Mouse (Mus musculus) forebrain, embryonic 13.5 days (tissue): Measurements from ENCODE around the gene Astl. TPM values are rescaled to one million over a fixed set of nuclear protein-coding genes. Genes with fewer than 3 reads are reported as not detected.

ENCODE experiments used
- ATAC-seq: fragments of 200-750 bp; cut with Nextera tagmentation; 2 replicates; pipeline ENCODE4 v1.8.0; 2017
- H3K27ac ChIP-seq: fragments of 300-500 bp; sonication (generic); 2 replicates; pipeline ENCODE4 v1.5.1; 2015; ENCODE audit warnings: inconsistent platforms, mild to moderate bottlenecking, moderate library complexity
- H3K27me3 ChIP-seq: fragments of 300-500 bp; sonication (generic); 2 replicates; pipeline ENCODE4 v1.6.1; 2015; ENCODE audit warnings: mild to moderate bottlenecking, inconsistent platforms
- H3K36me3 ChIP-seq: fragments of 300-500 bp; sonication (generic); 2 replicates; pipeline ENCODE4 v1.6.1; 2015; ENCODE audit warnings: mild to moderate bottlenecking, inconsistent platforms; ENCODE audit not compliant: poor library complexity, severe bottlenecking
- H3K4me1 ChIP-seq: fragments of 300-500 bp; sonication (generic); 2 replicates; pipeline ENCODE4 v1.6.1; 2015; ENCODE audit warnings: inconsistent platforms
- H3K4me2 ChIP-seq: fragments of 300-500 bp; sonication (generic); 2 replicates; pipeline ENCODE4 v1.6.1; 2015; ENCODE audit warnings: inconsistent platforms, mild to moderate bottlenecking, moderate library complexity
- H3K4me3 ChIP-seq: fragments of 300-500 bp; sonication (generic); 2 replicates; pipeline ENCODE4 v1.5.1; 2015; ENCODE audit warnings: mild to moderate bottlenecking, inconsistent platforms
- H3K9ac ChIP-seq: fragments of 300-500 bp; sonication (generic); 2 replicates; pipeline ENCODE4 v1.6.1; 2015; ENCODE audit warnings: mild to moderate bottlenecking, inconsistent platforms
- H3K9me3 ChIP-seq: fragments of 300-500 bp; sonication (generic); replicated peaks from 2 replicates; pipeline ENCODE4 v1.6.1; 2016; ENCODE audit warnings: inconsistent platforms
- WGBS: fragments of 180-500 bp; shearing (Covaris S2); methylation state at CpG from one replicate; pipeline ENCODE4 v1.1.7; 2015; 5-methylcytosine and 5-hydroxymethylcytosine counted together
- polyA plus RNA-seq: library from polyadenylated mRNA; unstranded; fragments of >200 nt; fragmentation: Nextera tagmentation; extraction: Ambion mirVana; gene quantifications from 2 replicates; pipeline ENCODE4 v1.2.1, GENCODE M21; 2015

Gene Astl
- polyA plus RNA-seq, 1 experiment from 2014 or later: not detected

GRCm38 (mm10) chr2:127332807-127333570, 5.5 kb upstream of the Astl start:
- Histone ChIP-seq H3K9me3 (no peaks in the 10 kb centered on the region), H3K4me1 (peaks cover 11% of the 10 kb centered on the region; the same call in 1 of the 2 replicates), H3K9ac (no peak overlapping the region), H3K4me2 (no peak overlapping the region), H3K27me3 (peaks cover 43% of the 10 kb centered on the region), H3K36me3 (no peaks in the 10 kb centered on the region), H3K27ac (no peak overlapping the region), H3K4me3 (no peak overlapping the region)
- ATAC-seq: no peak
- 83% methylated on average over 14 of the region's 14 CpGs for WGBS

DNA sequence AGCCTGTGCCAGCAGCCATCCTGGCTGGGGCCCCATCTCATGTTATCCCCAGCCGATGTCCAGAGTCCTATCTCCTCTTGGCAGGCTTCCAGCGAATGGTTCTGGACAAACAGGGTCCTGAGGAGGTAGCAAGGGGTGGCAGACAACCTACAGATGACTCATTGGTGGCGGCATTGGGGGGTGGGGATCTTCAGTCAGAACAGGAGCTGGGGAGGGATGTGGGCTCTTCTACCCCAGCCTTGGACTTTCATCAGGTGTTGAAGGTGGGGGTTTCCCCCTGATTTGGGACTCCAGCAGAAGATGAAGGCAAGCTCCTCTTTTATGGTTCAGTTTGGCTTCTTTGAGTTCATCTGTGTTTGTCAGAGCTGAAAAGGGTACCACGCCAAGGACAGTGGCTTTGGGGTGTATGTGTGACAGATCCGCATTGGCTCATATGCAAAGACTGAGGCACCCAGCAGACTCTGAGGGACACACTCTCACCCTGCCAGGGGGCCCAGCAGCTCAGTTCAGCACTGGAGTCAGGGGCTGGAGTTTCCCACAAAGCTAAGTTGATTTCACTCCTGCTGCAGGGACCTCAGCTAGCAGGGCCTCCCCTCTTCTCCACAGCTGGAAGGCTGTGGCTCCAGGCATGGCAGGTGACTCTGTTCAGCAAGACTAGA, 4.4 kb upstream of the Astl start:
- H3K9ac ChIP-seq: no peak overlapping the region
- H3K36me3 ChIP-seq: no peaks in the 10 kb centered on the region
- H3K4me2 ChIP-seq: no peak overlapping the region
- no peak for ATAC-seq
- 77% methylated on average over 5 of the region's 5 CpGs for WGBS
- peaks cover 11% of the 10 kb centered on the region; the same call in 1 of the 2 replicates for H3K4me1 ChIP-seq
- no peak overlapping the region for H3K4me3 ChIP-seq
- H3K9me3 ChIP-seq: no peaks in the 10 kb centered on the region
- peaks cover 51% of the 10 kb centered on the region for H3K27me3 ChIP-seq
- H3K27ac ChIP-seq: no peak overlapping the region

DNA sequence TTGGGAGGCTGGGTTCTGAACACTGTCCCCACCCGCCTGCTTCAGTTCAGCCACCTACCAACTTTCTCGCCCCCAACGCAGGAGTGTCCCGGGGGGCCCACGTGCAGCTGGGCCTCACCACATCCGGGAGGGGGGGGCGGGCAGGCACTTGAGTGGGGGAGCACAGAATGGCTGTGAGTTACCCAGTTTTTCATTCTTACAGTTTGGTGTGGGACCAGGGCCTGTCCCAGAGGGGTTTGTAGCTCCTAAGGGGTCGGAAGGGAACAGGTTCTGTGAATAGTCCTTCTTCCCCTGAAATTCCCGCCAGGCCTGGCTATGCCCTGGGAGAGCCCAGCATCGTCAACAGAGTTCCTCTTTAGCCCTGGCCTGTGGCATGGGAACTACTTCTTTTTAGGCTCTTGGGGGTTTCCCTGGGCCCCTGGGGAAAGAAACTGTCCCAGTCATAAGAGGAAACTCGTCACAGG, 3.3 kb upstream of the Astl start:
- no peak for ATAC-seq
- Histone ChIP-seq H3K27me3 (peaks cover 57% of the 10 kb centered on the region), H3K4me2 (no peak overlapping the region), H3K9ac (no peak overlapping the region), H3K27ac (no peak overlapping the region), H3K36me3 (no peaks in the 10 kb centered on the region), H3K9me3 (no peaks in the 10 kb centered on the region), H3K4me1 (peaks cover 11% of the 10 kb centered on the region; the same call in 1 of the 2 replicates), H3K4me3 (no peak overlapping the region)
- 48% methylated on average over 11 of the region's 11 CpGs for WGBS

DNA sequence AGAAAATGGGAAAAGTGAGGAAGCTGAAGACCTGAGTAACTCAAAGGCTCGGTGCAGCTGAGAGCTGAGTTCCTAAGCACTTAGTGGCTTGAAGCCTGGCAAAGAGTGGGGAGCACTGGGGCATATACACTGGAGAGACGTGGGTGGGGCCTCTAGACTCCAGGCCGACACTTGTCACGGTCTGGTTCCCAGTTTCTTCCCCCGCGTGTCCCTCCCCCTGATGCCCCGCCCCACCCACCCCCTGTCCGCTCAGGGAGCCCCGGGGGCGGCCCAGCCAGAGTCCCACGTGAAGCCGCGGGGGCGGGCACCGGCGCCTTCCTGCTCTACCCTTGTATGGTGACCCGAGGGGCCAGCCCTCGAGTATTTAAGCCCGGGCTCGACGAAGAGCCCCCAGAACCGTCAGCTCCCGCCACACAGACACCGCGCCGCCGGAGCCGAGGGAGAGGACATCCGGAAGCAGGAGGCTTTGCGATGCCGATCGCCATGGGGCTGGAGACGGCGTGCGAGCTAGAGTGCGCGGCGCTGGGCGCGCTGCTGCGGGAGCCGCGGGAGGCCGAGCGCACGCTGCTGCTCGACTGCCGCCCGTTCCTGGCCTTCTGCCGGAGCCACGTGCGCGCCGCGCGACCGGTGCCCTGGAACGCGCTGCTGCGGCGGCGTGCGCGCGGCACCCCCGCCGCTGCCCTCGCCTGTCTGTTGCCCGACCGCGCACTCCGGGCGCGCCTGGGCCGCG, 2.5 kb upstream of the Astl start, which contains the start of gene Dusp2:
Dusp2 (plus strand) TSS at position 393 of the 730 bp plus-strand sequence.
- no peaks in the 10 kb centered on the region for H3K9me3 ChIP-seq
- H3K4me3 ChIP-seq: peak within 1 kb of the TSS; percentile 51
- H3K9ac ChIP-seq: peak within 1 kb of the TSS; percentile 63
- whole genome bisulfite sequencing: under 1% methylated on average over 68 of the region's 76 CpGs
- peak within 1 kb of the TSS; percentile 86 for H3K4me2 ChIP-seq
- H3K36me3 ChIP-seq: no peaks in the 10 kb centered on the region
- ATAC-seq: peak; percentile 81
- no peak within 1 kb of the TSS for H3K27ac ChIP-seq
- H3K4me1 ChIP-seq: peaks cover 11% of the 10 kb centered on the region; the same call in 1 of the 2 replicates
- peaks cover 63% of the 10 kb centered on the region for H3K27me3 ChIP-seq

DNA sequence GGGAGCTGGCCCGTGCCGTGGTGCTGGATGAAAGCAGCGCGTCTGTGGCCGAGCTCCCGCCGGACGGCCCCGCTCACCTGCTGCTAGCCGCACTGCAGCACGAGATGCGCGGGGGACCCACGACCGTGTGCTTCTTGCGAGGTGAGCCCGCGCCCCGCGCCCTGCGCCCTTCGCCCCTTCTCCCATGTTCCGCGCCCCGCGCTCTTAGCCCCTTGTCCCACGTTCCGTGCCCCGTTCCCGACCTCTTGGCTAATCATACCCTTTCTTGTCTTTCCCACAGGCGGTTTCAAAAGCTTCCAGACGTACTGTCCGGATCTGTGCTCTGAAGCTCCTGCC, 2.0 kb upstream of the Astl start:
- Histone ChIP-seq H3K9ac (peak overlapping the region; percentile 63), H3K9me3 (no peaks in the 10 kb centered on the region), H3K27ac (no peak overlapping the region), H3K36me3 (no peaks in the 10 kb centered on the region), H3K27me3 (peaks cover 65% of the 10 kb centered on the region), H3K4me3 (peak overlapping the region; percentile 51), H3K4me1 (peaks cover 11% of the 10 kb centered on the region; the same call in 1 of the 2 replicates), H3K4me2 (peak overlapping the region; percentile 86)
- no peak; the same call in 1 of the 2 replicates for ATAC-seq
- WGBS: 5% methylated on average over 31 of the region's 33 CpGs

DNA sequence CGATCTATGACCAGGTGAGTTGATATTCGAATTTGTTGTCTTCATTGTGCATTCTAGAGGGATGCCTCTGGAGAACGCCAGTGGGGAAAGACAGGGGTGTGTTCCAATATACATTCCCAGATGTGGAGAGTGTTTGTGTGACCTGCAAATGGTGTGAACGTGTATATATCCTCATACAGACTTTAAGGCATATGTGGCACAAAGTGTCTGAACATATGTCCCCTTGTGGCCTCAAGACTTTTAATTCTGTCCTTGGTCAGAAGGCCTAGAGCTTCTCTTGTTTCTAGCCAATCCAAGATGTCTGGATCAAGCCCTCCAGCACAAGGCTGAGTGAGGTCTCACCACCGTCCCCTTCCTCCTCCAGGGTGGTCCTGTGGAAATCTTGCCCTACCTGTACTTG, 1.6 kb upstream of the Astl start:
- H3K9me3 ChIP-seq: no peaks in the 10 kb centered on the region
- no peak overlapping the region for H3K27ac ChIP-seq
- peaks cover 68% of the 10 kb centered on the region for H3K27me3 ChIP-seq
- no peak for ATAC-seq
- H3K4me2 ChIP-seq: peak overlapping the region; percentile 86
- H3K9ac ChIP-seq: no peak overlapping the region
- peak overlapping the region; percentile 51 for H3K4me3 ChIP-seq
- H3K36me3 ChIP-seq: no peaks in the 10 kb centered on the region
- peaks cover 11% of the 10 kb centered on the region; the same call in 1 of the 2 replicates for H3K4me1 ChIP-seq
- WGBS: 41% methylated on average over 5 of the region's 5 CpGs

- no peak overlapping the region for H3K4me2 ChIP-seq
- H3K27ac ChIP-seq: no peak overlapping the region
- H3K9ac ChIP-seq: no peak overlapping the region
- H3K4me1 ChIP-seq: peaks cover 11% of the 10 kb centered on the region; the same call in 1 of the 2 replicates
- no peak for ATAC-seq
- no peak overlapping the region for H3K4me3 ChIP-seq
- H3K9me3 ChIP-seq: no peaks in the 10 kb centered on the region
- no peaks in the 10 kb centered on the region for H3K36me3 ChIP-seq
- peaks cover 73% of the 10 kb centered on the region for H3K27me3 ChIP-seq
- 72% methylated on average over 11 of the region's 11 CpGs for WGBS
These were observed 908 bp upstream of the Astl start for GRCm38 (mm10) chr2:127337531-127337930.

DNA sequence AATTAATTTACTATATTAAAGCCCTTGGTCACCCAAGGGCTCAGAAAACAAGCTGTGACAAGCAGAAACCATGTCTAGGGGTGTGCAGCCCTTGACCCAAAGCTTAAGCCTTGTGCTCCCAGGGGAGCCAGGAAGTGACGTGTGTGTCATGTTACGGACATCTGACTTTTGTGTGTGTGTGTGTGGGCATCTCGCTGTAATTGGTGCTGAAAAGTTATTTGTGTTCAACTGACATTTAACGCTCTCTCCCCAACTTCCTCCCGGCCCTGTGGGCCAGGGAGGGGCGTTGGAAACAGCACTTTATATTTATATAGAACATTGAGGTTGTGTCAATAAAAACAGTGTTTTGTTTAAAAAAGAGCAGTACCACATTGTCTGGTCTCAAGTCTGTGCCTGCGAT, 427 bp upstream of the Astl start:
- H3K27me3 ChIP-seq: peaks cover 73% of the 10 kb centered on the region
- WGBS: 77% methylated on average over 7 of the region's 7 CpGs

GRCm38 (mm10) chr2:127338833-127339232, 394 bp downstream of the Astl start:
- Histone ChIP-seq H3K27me3 (peaks cover 71% of the 10 kb centered on the region), H3K27ac (no peak overlapping the region), H3K36me3 (no peaks in the 10 kb centered on the region), H3K4me3 (no peak overlapping the region), H3K9ac (no peak overlapping the region), H3K4me1 (peaks cover 11% of the 10 kb centered on the region; the same call in 1 of the 2 replicates), H3K9me3 (no peaks in the 10 kb centered on the region), H3K4me2 (no peak overlapping the region)
- ATAC-seq: no peak
- 77% methylated on average over 4 of the region's 4 CpGs for WGBS

More for the DNA sequence above, 427 bp upstream of the Astl start:
- Histone ChIP-seq H3K4me2 (no peak overlapping the region), H3K4me3 (no peak overlapping the region), H3K36me3 (no peaks in the 10 kb centered on the region), H3K27ac (no peak overlapping the region), H3K4me1 (peaks cover 11% of the 10 kb centered on the region; the same call in 1 of the 2 replicates), H3K9me3 (no peaks in the 10 kb centered on the region), H3K9ac (no peak overlapping the region)
- no peak for ATAC-seq

DNA sequence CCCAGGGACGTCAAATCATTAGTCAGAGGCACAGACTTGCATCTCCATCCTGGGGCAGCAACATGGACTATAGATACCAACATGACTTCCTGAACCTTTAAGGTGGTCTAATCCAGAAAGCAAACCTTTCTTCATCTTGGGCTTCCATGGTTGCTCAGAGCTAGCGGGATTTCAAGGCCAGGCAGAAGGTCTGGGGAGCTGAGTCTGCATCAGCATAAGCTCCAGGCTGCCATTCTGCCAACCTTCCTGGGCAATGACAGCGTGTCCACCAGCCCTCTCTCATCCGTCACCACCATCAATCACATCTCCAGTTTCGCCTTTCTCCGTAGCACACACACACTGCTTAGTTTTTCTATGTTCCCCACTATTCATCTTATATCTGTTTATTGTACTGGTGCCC, 823 bp downstream of the Astl start:
- ATAC-seq: no peak
- Histone ChIP-seq H3K9me3 (no peaks in the 10 kb centered on the region), H3K9ac (no peak overlapping the region), H3K4me3 (no peak overlapping the region), H3K4me1 (peaks cover 11% of the 10 kb centered on the region; the same call in 1 of the 2 replicates), H3K4me2 (no peak overlapping the region), H3K36me3 (no peaks in the 10 kb centered on the region), H3K27ac (no peak overlapping the region), H3K27me3 (peaks cover 67% of the 10 kb centered on the region)
- 82% methylated on average over 6 of the region's 6 CpGs for WGBS

DNA sequence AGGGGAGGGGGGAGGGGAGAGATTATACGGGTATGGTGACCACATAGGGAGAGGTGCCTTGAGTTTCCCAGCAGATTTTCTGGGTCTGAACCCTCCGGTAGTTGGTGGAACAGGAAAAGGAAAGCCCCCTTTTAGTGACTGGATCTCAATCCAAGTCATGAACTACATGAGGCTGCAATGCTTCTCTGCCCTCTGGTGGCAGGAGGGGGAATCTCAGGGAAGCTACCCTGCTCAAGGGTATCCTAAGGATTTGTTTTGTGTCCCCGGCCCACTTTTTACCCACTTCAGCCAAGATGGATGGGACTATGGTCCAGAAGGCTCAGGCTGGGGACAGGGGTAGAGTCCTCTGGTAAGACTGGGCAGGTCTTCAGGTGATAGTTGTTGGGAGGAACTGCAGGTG, 2.7 kb downstream of the Astl start:
- 19% methylated on average over 3 of the region's 3 CpGs for WGBS
- no peak overlapping the region for H3K9ac ChIP-seq

DNA sequence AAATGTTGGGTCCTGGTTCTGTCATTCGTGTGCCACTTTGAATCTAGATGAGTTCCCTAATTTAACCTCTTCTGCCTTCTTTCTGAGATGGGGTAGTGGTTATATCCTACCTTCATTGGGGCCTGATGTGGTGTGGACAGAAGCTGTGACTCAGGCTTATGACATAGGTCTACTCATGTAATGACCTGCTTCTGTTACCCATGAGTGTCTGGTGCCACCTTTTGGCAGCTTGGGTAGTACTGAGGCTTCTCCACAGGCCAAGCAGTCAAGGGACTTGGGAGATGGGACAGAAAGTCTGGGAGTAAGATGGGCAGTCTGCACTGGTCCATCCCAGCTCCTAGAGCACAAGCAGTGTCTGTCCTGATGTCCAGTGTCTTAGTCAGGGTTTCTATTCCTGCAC, 7.9 kb downstream of the Astl start:
- Histone ChIP-seq H3K27ac (no peak overlapping the region), H3K36me3 (no peaks in the 10 kb centered on the region), H3K27me3 (0 out of 2 replicates have a peak, but pooled peaks cover 14% of the 10 kb centered on the region), H3K4me1 (no peaks in the 10 kb centered on the region), H3K9ac (no peak overlapping the region), H3K4me2 (no peak overlapping the region), H3K4me3 (no peak overlapping the region), H3K9me3 (no peaks in the 10 kb centered on the region)
- no peak for ATAC-seq
- 76% methylated on average over 1 of the region's 1 CpGs for WGBS

More for the DNA sequence above, 2.7 kb downstream of the Astl start:
- Histone ChIP-seq H3K4me3 (no peak overlapping the region), H3K4me2 (no peak overlapping the region), H3K9me3 (no peaks in the 10 kb centered on the region), H3K27ac (no peak overlapping the region), H3K27me3 (peaks cover 48% of the 10 kb centered on the region), H3K4me1 (peaks cover 6% of the 10 kb centered on the region; the same call in 1 of the 2 replicates), H3K36me3 (no peaks in the 10 kb centered on the region)
- ATAC-seq: no peak
